Mouse (Mus musculus): ENCODE data around the gene Atp13a2. TPM values are rescaled to one million over a fixed set of nuclear protein-coding genes. Genes with fewer than 3 reads are reported as not detected.

Atp13a2 gene
- total and polyA plus RNA-seq, 2 experiments from 2014 or later, result 182 to 419 TPM

GRCm38 (mm10) chr4:141011556-141012328, 25.1 kb downstream of the Atp13a2 start:
- peaks cover 34% of the 10 kb centered on the region for H3K36me3 ChIP-seq (ENCODE audit: insufficient read depth, low read length)
- peak overlapping the region; percentile 46 for H3K9ac ChIP-seq (replicated peaks; ENCODE audit: low read length, poor library complexity, severe bottlenecking)
- H3K27ac ChIP-seq (ENCODE audit: low read depth, low read length), result peak overlapping the region; percentile 75; the same call in 1 of the 2 replicates
- 35% methylated on average over 14 of the region's 14 CpGs for WGBS
- TF ChIP-seq CTCF (IDR thresholded peaks at IDR 0.05), result no peak
- H3K4me2 ChIP-seq (ENCODE audit: low read depth, low read length, poor library complexity, severe bottlenecking), result peak overlapping the region; percentile 84
- H3K9me3 ChIP-seq (ENCODE audit: low read length), result no peaks in the 10 kb centered on the region
- H3K27me3 ChIP-seq (ENCODE audit: insufficient read depth, low read length), result no peaks in the 10 kb centered on the region
- peak; percentile 66 for DNase-seq (ENCODE audit: low spot score)
- ATAC-seq (ENCODE audit: low FRiP score), result peak; percentile 4; the same call in 1 of the 2 replicates
- peaks cover 21% of the 10 kb centered on the region for H3K4me1 ChIP-seq (ENCODE audit: insufficient read depth, low read length)
- H3K4me3 ChIP-seq (ENCODE audit: low read depth, low read length), result peak overlapping the region; percentile 56

- ATAC-seq (ENCODE audit: low FRiP score) (no peak), DNase-seq (ENCODE audit: low spot score) (no peak)
- Histone ChIP-seq H3K27ac (ENCODE audit: low read depth, low read length) (0 out of 2 replicates have a peak overlapping the region, but pooled peaks have one; percentile 7), H3K4me1 (ENCODE audit: insufficient read depth, low read length) (peaks cover 21% of the 10 kb centered on the region), H3K9me3 (ENCODE audit: low read length) (no peaks in the 10 kb centered on the region), H3K4me2 (ENCODE audit: low read depth, low read length, poor library complexity, severe bottlenecking) (no peak overlapping the region), H3K4me3 (ENCODE audit: low read depth, low read length) (no peak overlapping the region), H3K36me3 (ENCODE audit: insufficient read depth, low read length) (peaks cover 33% of the 10 kb centered on the region), H3K27me3 (ENCODE audit: insufficient read depth, low read length) (no peaks in the 10 kb centered on the region), H3K9ac (replicated peaks; ENCODE audit: low read length, poor library complexity, severe bottlenecking) (no peak overlapping the region)
- WGBS, result 65% methylated on average over 10 of the region's 10 CpGs
- no peak for TF ChIP-seq CTCF (IDR thresholded peaks at IDR 0.05)
Measured at GRCm38 (mm10) chr4:141012558-141012957, 25.9 kb downstream of the Atp13a2 start.

- Histone ChIP-seq H3K9me3 (ENCODE audit: low read length) (no peaks in the 10 kb centered on the region), H3K4me2 (ENCODE audit: low read depth, low read length, poor library complexity, severe bottlenecking) (no peak overlapping the region), H3K36me3 (ENCODE audit: insufficient read depth, low read length) (peaks cover 28% of the 10 kb centered on the region), H3K9ac (replicated peaks; ENCODE audit: low read length, poor library complexity, severe bottlenecking) (no peak overlapping the region), H3K27me3 (ENCODE audit: insufficient read depth, low read length) (no peaks in the 10 kb centered on the region), H3K27ac (ENCODE audit: low read depth, low read length) (no peak overlapping the region), H3K4me3 (ENCODE audit: low read depth, low read length) (no peak overlapping the region), H3K4me1 (ENCODE audit: insufficient read depth, low read length) (peaks cover 21% of the 10 kb centered on the region)
- ATAC-seq (ENCODE audit: low FRiP score) (no peak), DNase-seq (ENCODE audit: low spot score) (no peak)
- WGBS, result 71% methylated on average over 8 of the region's 8 CpGs
- no peak for TF ChIP-seq CTCF (IDR thresholded peaks at IDR 0.05)
Measured at GRCm38 (mm10) chr4:141014114-141014513, 27.4 kb downstream of the Atp13a2 start.

GRCm38 (mm10) chr4:141014856-141015255, 28.2 kb downstream of the Atp13a2 start:
- H3K4me2 ChIP-seq (ENCODE audit: low read depth, low read length, poor library complexity, severe bottlenecking), result no peak overlapping the region
- no peaks in the 10 kb centered on the region for H3K27me3 ChIP-seq (ENCODE audit: insufficient read depth, low read length)
- H3K36me3 ChIP-seq (ENCODE audit: insufficient read depth, low read length), result peaks cover 32% of the 10 kb centered on the region
- ATAC-seq (ENCODE audit: low FRiP score) (no peak), DNase-seq (ENCODE audit: low spot score) (no peak)
- no peaks in the 10 kb centered on the region for H3K9me3 ChIP-seq (ENCODE audit: low read length)
- H3K9ac ChIP-seq (replicated peaks; ENCODE audit: low read length, poor library complexity, severe bottlenecking), result no peak overlapping the region
- peaks cover 21% of the 10 kb centered on the region for H3K4me1 ChIP-seq (ENCODE audit: insufficient read depth, low read length)
- no peak overlapping the region for H3K27ac ChIP-seq (ENCODE audit: low read depth, low read length)
- no peak overlapping the region for H3K4me3 ChIP-seq (ENCODE audit: low read depth, low read length)
- 89% methylated on average over 11 of the region's 11 CpGs for WGBS
- TF ChIP-seq CTCF (IDR thresholded peaks at IDR 0.05), result no peak

- Histone ChIP-seq H3K4me1 (ENCODE audit: insufficient read depth, low read length) (peaks cover 16% of the 10 kb centered on the region), H3K4me2 (ENCODE audit: low read depth, low read length, poor library complexity, severe bottlenecking) (no peak overlapping the region), H3K9me3 (ENCODE audit: low read length) (no peaks in the 10 kb centered on the region), H3K36me3 (ENCODE audit: insufficient read depth, low read length) (peaks cover 32% of the 10 kb centered on the region), H3K27ac (ENCODE audit: low read depth, low read length) (no peak overlapping the region), H3K27me3 (ENCODE audit: insufficient read depth, low read length) (no peaks in the 10 kb centered on the region), H3K9ac (replicated peaks; ENCODE audit: low read length, poor library complexity, severe bottlenecking) (no peak overlapping the region), H3K4me3 (ENCODE audit: low read depth, low read length) (no peak overlapping the region)
- DNase-seq (ENCODE audit: low spot score), result no peak
- WGBS, result 75% methylated on average over 7 of the region's 7 CpGs
- no peak for ATAC-seq (ENCODE audit: low FRiP score)
- TF ChIP-seq CTCF (IDR thresholded peaks at IDR 0.05), result no peak
Measured at GRCm38 (mm10) chr4:141015356-141015755, 28.7 kb downstream of the Atp13a2 start.

GRCm38 (mm10) chr4:141016311-141016710, 29.6 kb downstream of the Atp13a2 start:
- peak overlapping the region; percentile 32; the same call in 1 of the 2 replicates for H3K27ac ChIP-seq (ENCODE audit: low read depth, low read length)
- H3K4me1 ChIP-seq (ENCODE audit: insufficient read depth, low read length), result peaks cover 20% of the 10 kb centered on the region

More at GRCm38 (mm10) chr4:141016311-141016710, 29.6 kb downstream of the Atp13a2 start:
- Histone ChIP-seq H3K4me3 (ENCODE audit: low read depth, low read length) (no peak overlapping the region), H3K27me3 (ENCODE audit: insufficient read depth, low read length) (no peaks in the 10 kb centered on the region), H3K9me3 (ENCODE audit: low read length) (no peaks in the 10 kb centered on the region), H3K4me2 (ENCODE audit: low read depth, low read length, poor library complexity, severe bottlenecking) (no peak overlapping the region), H3K9ac (replicated peaks; ENCODE audit: low read length, poor library complexity, severe bottlenecking) (no peak overlapping the region), H3K36me3 (ENCODE audit: insufficient read depth, low read length) (peaks cover 32% of the 10 kb centered on the region)
- WGBS, result 81% methylated on average over 9 of the region's 9 CpGs
- DNase-seq (ENCODE audit: low spot score) (no peak), ATAC-seq (ENCODE audit: low FRiP score) (no peak)
- TF ChIP-seq CTCF (IDR thresholded peaks at IDR 0.05), result no peak

Measured in midbrain, postnatal 0 days (tissue).